Mouse (Mus musculus) thymus, postnatal 25 days (tissue): ENCODE measurements at regions not wholly inside any gene's neighbourhood (a gene's known extent, or its start where the extent isn't known, plus 50 kb on each side); places are given as distances from the start of the nearest gene placed in this dataset.
"Not testable (repeated sequence)": the region's sequence is repeated elsewhere in the genome, so short reads cannot be mapped to it uniquely, and the experiment has no call there.

Experiments used
- DNase-seq: peaks from one replicate; pipeline ENCODE4 v3.0.0; 2022

DNA sequence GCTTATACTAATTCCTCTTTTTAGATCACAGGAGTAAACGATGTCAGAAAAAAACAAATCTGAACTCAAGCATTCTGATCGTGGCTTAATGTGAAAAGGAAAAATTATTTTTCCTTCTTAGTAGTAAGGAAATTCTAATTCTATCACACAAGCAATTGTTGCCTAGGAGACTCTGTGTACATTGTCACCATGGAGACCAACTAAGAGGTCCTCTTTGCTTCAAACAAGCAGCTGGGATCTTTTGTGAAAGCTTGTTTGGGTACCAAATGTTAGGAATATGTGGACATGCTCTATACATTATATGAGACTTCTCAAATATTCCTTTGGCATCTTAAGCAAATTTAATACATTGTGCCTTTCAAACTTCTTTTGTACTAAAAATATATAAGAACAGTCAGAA is 345.9 kb upstream of the Atp10a start:
- DNase-seq, result no peak

DNA sequence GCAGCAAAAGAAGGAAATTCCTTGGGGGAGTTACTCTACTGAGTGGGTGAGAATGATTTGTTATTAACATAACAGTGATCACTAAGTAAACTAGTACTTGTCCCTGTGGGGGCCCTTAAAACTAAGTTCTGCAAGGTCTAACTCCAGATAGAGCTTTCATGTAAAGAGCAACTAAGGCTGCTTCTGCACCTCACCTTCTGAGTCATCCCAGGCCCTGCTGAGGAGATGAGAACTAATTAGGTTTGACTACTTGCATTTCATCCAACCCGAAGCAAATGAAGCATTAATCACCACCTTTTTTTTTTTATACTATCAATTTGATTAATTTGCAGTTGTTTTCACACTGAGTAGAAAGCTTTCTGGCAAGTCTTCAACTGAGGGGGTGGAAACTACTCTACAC is 333.6 kb upstream of the Atp10a start:
- no peak for DNase-seq

DNA sequence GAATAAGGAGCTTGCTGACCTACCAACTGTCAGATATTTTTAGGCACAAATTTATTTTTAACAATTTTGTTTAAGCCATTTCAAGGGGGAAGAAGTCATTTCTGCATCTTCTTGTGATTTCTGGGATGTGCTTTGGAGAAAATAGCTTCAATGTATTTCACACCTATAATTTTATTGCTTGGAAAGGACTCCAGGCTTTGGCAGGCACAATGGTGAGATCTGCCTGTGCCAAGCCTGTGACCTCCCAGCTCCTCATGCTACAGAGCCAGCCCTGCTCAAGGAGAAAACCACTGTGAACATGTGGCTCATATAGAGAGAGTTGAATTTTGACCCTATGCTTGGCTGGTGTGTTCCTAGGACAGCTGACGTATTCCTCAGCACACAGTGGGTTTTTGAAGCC is 288.6 kb upstream of the Atp10a start:
- no peak for DNase-seq

DNA sequence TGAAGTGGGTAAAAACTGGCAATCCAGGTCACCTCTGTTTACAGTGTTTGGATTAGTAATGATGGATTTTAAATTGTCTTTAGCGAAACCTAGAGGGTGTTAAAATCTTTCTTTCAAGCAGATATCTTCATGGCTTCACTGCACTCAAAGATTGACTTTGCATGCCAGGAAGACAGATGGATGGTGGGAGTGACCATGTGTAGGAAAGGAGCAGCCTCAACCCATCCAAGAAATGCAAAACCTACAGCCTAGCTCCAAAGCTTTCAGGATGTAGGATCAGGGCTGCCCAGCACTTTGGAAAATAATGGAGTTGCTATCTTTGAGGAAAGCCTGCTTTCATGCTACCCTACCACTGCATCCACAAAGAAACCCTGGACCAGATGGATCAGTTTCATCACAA is 272.6 kb upstream of the Atp10a start:
- DNase-seq, result no peak

DNA sequence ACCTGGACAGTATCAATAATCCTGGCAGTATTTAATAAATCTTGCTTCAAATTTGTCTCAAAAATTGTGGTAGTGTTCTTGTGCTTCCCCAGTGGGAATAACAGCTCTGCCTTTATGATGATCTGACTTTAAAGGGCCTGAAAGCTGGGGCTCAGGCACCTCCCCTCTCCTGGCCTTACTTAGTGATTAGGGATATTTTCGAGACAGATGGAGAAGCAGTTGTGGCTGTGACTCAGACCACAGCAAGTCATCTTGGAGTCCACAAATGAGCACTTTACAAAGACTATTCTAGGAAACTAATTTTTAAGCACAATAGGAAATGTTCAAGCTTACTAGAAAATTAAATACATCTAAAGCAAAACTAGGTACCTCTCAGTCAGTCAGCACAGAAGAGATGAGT is 267.6 kb upstream of the Atp10a start:
- no peak for DNase-seq

DNA sequence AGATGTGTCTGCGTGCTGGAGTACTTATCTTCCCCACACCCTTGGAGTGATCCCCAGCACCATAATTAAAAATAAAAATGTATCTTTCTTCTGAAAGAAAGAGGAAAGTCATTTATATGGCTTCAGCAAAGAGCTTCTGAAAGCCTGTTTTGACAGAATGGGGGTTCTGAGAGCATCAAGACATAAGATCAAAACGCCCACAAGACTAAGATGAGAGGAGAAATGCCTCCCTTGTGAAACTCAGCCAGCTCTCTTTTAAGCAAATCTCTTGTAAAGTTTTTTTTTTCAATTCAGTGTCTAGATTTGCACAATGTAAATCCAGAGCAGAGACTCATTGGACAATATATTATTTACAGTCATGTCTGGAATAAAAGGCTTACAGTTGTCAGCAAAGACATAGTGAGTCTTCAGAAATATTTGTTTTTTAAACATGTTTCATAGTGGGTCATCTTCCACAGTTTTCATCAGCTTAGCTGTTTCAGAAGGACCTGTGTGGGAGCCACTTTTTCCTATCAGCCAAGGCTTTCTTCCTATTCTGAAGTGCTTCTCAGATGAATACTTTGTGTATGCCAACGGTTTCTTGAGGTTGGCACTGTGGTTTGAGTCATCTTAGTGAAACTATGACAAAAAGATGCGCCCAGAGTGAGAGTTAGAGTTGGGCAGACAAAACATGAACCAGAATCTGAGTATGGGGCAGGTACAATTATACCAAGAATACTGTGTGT is 263.4 kb upstream of the Atp10a start:
- DNase-seq, result no peak

DNA sequence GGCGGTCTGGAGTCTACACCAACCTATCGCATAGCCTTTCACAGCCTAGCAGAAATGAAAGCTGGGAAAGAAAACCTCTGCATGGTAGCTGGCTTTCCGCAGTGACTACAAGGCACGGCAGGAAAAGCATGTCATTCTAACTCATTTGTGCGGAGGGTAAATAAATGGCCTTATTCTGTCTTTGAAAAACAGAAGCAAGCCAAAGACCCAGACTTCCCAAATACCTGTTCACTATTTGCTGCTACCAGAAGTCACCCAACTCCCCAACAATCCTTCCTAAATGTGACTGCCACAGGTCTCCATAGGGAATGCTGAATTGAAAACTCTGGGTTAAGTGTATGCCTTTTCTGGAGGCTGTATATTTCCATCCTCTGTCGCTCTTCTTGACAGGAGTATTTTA is 258.0 kb upstream of the Atp10a start:
- DNase-seq, result no peak

DNA sequence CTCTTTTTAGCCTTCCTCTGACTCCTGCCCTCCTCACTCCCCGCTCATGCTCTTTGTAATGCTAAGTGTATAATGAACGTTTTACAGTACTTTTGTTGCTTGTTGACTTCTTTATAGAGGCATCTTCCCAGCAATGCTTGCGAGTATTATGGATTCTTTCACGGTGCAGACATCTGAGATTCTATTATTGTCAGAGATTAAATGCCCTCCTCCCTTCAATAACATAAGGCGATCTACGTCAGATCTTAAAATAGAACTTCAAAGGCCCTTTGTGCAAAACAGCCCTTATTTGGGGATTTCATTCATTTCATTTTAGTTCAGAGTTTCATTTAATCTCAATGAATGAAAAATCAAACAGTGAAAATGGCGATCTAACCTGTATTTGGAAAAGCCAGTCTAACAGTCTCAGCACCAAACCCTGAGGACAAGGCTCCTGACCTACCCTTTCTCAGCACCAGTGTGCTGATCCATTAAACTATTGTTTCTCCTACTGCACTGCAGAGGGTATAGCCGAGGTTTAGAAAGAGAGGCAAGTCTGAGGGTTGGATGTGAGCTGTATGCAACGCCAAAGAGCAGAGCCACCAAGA is 257.3 kb upstream of the Atp10a start:
- DNase-seq, result peak; percentile 8

DNA sequence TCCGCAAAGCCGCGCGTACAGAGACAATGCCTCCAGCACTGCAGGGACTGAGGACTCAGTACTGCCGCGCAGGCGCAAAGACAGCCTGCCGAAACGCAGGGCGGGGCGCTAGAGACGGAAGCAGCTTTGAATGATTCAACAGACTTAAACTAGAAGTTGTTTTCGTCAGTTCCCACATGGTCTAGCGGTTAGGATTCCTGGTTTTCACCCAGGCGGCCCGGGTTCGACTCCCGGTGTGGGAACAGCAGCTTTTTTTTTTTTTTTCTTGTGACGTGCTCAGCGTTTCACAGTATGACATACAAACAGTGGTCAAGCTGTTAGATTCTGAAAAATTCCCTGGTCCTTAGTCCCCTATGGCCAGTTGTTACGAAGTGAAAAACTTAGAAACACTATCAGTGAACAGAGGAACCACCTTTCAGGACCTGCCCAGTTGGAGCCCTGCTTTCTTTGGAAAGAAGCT is 256.8 kb upstream of the Atp10a start:
- DNase-seq, result peak; percentile 94

DNA sequence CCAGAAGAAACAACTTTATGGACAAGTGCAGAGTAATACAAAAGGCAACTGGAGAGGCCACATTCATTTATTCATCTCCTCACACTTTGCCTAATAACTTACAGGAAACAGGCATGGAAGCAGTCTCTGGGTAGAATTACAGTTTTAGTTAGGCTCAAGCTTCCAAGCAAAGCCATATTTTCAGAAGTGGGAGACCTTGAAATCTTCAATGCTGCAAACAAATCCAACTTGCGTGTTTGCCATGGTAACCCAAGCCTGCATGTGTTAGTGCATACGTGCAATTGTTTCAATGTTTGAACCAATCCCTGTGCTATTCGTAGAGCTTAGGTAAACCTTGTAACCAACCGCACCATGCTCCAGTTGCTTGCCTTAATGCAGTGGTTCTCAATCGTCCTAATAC is 256.3 kb upstream of the Atp10a start:
- DNase-seq, result no peak

DNA sequence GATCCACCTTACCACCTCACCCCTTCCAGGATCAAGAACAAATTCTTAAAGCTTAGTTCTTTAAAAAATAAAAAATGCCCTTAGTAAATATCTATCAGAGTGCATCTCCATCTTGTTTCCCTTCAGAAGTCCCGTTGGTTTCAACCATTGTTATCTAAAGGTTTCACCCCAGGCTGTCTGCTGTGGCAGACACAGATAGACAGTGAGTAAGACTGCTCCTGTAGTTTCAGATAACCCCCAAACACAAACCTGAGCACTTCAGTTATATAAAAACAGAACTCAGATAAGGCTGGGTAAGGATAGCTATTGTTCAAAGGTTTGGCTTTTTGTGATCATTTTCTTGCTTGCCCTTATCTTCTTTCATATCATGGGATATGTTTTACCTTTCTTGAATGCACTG is 255.4 kb upstream of the Atp10a start:
- no peak for DNase-seq

DNA sequence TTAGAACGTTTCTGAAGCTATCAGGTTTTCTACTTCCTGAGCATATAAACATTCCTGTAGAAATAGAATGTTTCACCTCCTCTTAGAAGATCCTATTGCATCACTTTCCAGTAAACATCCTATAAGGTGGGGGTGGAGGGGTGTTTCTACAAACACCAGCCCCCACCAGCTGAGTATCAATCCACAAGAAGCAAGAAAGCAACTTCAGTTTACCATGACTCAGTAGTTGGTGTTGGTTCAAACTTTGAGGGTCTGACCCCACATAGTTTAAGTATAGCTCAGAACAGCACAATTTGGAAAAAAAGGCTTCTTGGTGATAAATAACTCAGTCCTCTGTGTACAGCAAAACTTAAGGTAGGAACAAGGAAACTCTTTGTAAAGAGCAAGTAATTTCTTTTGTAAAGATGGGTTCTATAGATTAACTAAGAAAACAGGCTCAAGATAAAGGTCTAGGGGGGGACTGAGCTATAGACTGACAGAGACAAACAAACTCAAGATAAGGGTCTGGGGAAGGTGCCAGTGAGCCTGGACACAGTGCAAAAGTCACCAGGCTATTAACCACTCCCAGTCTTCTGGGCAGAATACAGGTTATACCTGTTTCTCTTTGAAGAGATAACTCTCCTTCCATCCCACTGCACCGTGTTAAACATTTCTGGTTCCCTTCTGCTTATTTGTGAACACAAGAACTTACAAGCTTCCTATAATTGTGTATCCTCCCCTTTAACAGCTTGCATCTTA is 218.9 kb upstream of the Atp10a start:
- no peak for DNase-seq

DNA sequence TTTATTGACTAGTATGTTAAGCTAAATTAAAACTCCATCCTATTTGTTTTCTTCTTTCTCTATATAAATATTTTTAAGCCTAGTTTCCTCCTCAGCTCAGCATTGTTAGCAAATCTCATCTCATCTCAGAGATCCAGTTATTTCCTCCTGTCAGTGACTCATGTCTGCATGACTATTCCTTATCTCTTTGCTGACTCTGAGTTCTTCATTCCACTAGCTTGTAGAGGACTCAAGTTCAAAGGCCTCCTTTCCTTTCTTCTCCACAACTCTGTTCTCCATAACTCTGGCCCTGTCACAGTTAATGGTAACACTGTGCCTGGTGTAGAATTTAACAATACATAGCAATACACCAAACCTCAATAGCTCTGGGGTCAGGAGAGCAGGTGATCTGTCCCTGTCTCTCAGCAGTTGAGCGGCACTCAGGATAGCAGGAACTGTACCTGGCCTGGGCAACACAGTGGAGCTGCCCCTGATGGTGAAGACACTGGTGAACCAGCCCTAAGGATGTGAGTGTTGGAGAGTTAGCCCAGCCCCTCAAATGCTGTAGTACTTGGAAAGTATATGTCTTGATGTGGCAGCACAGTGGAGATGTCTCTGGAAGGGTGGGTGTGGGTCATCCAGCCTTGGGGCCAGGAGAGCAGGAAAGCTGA is 213.3 kb upstream of the Atp10a start:
- DNase-seq, result no peak

DNA sequence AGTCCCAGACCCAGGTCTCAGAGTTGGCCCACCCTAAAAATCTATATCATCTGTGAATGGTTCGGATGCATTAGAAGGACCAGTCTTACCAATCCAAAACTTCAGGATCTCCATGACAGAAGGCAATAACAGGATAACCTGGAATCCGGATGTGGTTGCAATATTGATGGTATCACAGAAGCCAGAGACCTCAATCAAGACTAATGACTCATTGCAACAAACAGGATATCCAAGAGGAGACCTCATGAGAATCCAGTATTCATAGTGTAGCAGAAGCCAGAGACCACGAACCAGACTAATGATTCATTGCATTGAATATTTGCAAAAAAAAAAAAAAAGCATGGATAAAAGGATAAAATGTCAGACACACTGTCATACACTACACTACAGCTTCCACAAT is 212.7 kb upstream of the Atp10a start:
- no peak for DNase-seq

DNA sequence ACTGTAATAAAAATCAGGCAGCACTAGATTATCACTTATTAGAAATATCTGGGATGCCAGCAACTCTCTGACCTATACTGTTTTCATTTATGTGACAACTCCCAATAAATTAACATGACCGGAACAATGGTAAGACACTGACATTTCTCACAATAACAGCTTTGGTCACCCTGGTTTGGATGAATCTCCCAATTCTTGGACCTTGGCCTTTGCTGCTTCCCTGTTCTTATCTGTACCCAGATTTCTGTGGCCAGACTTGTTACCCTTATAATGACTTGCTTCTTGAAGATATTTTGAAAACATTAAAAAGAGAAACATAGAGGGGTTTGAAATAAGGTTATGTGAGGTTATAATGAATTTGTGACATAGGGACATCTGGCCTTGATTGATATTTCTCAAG is 210.2 kb upstream of the Atp10a start:
- DNase-seq, result no peak

DNA sequence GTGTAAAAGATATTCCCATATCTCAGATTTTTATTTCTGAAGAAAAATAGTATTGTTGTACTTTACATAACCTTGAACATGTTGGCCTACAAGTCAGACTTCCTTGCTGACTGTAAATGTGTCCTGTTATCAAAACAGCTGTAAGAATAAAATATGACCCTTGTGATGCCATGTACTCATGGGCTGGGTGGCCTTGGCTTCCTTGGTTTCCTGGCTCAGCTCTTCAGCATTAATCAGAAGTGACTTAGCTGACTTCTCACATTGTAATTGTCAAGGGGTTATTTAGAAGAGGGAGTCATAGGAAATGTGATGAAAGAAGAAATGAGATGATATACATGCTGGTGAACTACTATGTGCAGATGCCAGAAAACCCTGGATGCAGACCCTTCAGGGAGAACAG is 209.7 kb upstream of the Atp10a start:
- no peak for DNase-seq

DNA sequence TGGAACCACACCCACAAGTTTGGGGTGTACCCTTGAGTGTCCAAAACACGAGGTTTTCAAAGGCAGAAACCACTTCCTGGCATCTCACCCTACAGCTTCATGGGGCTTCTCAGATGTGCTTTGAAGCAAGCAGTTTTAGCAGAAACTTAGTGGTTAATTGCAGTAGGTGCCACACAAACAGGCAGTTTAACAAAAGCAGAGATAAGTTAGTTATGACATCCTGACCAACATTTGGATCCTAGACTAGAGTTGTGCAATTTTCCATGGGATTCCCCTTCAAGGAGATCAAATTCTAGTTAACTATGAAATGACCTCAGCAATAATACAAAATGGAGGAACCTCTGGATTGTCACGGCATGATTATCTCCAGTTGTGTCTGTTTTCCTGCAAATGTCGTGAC is 207.2 kb upstream of the Atp10a start:
- peak; percentile 52 for DNase-seq

DNA sequence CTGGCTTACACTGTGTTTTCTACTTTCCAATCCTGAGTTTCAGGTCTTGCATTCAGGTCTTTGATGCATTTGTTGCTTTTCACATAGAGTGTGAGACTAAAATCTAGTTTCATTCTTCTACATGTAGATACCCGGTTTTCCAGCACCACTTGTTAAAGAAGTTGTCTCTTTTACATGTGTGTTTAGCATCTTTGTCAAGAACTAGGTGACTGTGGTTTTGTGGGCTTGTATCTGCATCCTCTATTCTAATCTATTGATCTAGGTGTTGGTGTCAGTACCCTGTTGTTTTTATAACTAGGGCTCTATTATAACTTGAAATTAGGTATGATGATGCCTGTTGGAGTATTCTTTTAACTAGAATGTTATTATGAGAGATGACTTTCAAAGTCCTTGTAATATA is 204.0 kb upstream of the Atp10a start:
- no peak for DNase-seq

DNA sequence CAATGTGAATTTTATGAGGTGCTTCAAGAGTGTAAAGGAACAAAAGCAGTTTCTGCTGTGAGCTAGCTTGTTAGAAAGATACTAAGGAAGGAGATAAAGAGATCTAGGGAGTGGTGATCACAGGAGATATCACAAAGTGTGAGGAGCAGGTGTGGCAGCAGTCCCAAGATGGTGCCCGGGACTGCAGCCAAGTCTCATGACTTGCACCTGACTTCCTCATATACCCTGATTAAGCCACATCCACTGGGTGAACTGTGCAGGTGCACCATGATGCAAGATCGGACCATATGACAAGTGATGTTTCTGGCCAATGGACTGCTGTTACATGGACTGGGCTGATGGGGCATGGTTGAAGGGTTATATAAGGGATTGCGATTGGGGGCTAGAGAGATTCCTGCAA is 197.8 kb upstream of the Atp10a start:
- not testable (repeated sequence) for DNase-seq

DNA sequence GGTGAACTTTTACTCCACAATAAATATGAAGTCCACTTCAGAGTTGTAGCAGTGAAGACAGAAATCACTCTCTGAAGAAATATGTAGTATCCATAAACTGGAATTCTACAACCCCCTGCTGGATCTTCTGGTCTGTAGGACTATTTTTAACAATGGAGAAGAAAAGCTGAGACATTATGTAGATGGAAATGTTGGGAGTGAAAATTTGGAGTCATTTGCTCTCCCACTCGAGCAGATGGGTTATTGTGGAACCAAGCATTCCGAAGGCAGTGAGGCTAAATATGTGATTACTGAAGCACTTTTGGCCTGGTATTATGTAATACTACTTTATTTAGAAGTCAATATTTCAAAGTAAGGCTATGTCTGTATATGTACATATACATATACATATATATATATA is 195.0 kb upstream of the Atp10a start:
- DNase-seq, result no peak

DNA sequence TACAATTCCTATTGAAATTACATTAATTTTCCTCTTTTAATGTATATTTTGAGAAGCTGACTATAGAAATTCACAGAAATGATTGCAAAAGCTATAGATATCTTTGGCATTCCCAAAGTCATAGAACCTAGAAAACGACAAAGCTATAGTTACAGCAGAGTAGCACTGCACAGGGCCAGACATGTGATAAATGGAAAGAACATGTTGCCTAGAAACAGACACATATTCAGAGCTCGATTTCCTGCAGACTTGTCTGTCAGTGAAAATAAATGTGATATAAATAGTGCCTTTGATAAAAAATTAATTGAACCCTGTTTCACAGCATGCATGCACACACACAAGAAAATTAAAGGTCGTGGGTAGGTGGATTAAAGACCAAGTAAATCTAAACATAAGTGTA is 182.8 kb upstream of the Atp10a start:
- DNase-seq, result no peak

DNA sequence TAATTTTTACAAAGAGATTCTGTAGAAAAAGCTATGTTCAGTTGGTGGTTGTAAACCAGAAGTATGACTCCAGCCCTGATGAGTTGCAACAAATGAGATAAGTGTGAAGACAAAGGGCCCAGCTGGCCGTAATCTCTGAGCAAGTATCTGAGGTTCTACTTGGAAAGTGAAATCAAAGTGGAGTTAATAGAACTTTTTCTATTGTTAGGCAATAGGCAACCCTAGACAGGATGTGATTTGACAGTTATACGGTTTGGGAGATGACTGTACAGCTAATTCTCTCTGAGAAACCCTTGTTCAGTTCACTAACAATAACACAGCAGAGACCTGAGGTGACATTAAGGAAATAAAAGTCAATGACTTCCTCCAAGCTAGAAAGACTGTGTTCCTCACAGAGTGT is 180.8 kb upstream of the Atp10a start:
- no peak for DNase-seq

DNA sequence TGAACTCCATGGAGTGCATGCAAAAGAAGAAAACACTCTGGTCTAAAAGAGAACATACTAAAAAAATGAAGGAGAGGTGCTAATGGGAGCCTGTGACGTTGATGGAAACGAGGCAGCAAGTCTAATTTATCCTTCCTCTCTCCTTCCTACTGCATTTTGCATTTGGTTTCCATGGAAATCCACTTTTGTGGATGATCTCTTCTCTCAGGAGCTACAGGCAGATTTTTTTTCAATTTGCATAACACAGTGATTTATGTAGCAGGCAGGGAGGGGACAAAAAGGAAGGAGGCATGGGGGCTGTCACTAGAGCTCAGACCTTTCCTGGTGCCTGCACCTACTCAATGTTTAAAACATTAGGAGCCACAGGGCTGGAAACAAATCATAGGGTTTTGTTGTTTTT is 167.7 kb upstream of the Atp10a start:
- DNase-seq, result no peak
